Mouse (Mus musculus): ENCODE measurements around the gene Itpa.

The Itpa gene

DNA sequence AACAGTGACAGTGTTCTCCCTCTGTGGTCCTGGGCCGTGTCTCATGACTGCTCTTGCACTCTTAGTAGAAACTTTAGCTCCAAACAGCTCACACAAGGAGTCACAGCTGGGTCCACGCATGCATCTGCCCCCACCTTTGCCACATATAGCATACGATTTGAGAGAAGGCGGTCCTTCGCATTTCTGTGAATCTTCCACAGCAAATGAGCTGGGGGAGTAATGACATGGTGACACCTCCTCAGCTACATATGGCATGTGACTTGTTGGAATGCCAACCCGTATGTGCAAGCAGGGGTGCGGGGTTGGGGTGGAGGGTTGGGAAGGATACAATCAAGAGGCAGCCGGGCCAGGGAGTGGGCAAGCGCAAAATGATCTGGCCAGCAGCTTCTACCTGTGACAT is 10.9 kb upstream of the Itpa start:
- no peak for DNase-seq (ENCODE audit: low read depth, low spot score)

DNA sequence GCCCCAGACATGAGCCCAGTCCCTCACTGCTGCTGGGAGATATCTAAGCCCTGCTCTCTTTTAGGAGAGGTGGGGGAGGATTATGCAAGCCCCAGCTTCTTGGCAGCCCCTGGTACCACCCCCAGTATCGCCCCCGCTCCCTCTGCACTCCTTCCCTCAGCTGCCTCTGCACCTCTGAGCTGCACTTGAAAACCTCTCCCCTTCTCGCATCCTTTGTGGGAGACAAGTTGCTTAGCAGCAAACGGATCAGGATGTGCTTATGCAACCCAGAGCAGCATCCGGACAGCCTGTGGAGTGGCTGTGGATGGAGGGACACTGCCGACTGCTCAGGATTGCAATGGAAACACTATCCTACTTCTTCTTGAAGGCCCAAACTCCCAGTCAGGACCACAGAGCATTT is 9.9 kb upstream of the Itpa start:
- no peak for DNase-seq (ENCODE audit: low read depth, low spot score)

DNA sequence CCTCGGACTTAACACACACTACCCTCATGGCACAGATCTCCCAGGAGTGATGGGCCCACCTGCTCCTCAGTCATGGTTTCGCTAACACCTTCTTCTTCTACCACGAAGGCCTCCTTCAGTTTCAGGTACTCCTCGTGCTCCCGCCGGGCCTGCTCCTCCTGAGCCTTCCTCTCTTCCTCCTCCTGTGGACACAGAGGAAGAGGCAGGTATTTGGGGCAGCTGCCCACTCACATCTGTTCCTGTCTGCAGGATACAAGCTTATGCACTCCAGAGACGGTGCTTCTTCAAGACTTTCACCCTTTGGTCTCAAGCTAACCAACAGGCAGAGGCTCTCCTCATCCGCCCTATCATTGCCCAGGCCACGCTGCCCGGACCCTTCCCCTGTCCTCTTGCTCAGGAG is 8.9 kb upstream of the Itpa start:
- no peak for DNase-seq (ENCODE audit: low read depth, low spot score)

DNA sequence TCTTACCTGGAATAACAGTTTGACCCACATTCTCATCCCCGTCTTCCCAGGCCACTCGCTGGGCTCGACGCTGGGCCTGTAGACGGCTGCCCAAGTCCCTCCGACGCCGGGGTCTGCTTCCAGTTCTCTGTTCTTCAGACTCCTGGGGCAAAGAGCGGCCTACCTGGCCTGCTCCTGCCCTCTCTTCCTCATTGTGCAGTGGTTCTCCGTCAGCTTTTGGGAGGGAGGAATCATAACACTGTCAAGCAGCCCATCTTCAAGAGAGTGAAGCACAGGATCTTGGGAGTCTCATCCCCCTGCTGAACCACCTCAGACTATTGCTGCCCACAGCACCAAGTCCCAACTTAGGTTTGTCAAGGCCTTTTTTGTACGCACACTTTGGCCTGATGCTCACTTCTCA is 4.1 kb upstream of the Itpa start:
- DNase-seq (ENCODE audit: low read depth, low spot score): no peak

DNA sequence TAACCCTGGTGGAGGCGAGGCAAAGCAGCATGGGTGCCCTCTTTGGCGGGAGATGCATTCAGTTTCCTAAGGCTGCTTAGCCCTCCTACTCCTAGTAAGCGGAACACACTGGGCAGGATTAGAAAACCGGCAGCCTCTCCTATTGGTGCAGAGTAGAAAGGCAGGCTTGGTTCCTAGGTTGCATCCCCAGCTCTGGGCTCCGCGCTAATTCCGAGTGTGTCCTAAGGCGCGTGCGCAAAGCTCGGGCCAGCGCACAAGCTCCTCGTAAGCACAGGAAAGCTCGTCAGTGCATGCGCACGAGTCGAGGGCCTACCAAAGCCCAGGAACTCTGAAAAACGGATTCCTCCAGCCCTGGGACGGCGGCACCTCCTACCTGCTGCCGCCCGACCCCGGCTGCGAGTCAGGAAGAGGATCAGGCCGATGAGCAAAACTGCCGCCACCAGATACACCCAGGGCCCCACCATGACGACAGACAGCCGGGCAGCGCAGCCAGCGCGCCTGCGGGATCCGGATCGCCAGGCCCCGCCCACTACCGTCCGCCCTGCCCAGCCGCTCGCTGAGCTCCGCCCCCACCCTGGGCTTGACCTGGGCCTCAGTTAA is 3.2 kb upstream of the Itpa start, which contains the start of gene Ddrgk1:
TSS of gene Ddrgk1 (minus strand) at position 558 of the 600 bp plus-strand sequence.
- peak; percentile 93 for DNase-seq (ENCODE audit: low read depth, low spot score)

DNA sequence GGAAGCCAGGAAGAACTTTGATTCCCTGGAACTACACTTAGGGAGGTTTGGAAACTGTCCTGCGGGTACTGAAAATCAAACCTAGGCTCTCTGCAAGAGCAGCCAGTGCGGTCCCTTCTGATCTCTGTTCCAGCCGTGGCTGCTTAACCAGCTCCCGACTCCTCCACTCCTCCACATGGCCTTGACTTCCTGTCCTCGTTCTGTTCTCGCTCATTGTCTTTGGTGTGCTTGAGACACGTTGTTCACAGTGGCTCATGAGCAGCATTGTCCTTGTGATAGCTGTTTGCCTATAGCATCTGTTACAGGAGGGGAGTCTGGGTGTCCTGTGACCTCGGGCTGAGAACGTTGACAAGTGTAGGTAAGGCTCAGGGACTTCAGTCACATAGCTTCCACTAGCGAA is 9.8 kb downstream of the Itpa start:
- no peak for DNase-seq (ENCODE audit: low read depth, low spot score)

DNA sequence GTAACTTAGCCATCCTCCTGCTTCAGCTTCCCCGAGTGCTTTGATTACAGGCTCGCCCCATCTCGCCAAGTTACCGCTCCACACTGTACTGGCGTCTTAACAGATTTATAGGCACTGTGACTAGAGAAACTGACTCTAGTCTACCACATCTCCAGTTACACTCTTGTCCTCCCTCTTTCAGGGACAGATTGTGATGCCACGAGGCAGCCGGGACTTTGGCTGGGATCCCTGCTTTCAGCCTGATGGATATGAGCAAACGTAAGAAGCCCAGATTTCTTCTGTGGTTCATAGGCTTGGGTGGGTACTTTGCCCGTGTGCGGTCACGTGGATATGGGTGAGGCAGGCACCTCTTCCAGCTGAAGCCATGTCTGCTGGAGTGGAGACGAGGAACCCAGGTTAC is 11.7 kb downstream of the Itpa start:
- DNase-seq (ENCODE audit: low read depth, low spot score): no peak

DNA sequence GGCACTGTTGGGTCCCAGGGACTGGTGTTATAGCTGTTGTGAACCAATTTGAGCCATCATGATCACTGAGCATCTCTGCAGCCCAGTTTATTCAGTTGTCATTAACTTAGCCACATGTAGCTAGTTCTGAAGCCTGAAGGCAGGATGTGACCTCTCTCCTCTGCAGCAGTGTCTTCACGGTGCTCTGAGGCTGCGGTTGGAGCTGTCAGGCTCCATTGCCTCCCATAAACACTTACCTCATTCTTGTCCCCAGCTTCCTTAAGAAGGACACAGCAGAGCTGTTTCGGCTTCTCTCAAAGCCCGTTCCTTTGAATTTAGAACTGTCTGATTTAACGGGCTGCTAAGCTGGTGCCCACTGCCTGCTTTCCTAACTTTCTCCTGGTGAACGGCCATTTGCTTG is 12.5 kb downstream of the Itpa start:
- DNase-seq (ENCODE audit: low read depth, low spot score): no peak

DNA sequence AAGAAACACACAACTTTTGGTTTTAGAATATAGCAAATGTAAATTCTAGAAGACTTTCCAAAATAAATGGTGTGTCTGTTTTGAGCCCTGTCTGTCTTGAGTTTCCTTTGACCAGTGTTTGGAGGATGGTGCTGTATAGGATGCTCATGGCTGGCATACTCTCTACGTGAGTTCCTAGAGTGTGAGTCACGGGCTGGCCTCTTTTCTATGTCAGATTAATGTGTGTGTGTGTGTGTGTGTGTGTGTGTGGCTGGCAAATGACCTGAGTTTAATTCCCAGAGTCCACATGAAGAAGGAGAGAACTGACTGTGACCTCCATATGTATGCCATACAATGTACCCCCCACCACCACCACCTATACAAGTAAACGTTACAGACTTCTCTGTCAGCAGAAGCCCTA is 14.1 kb downstream of the Itpa start:
- DNase-seq (ENCODE audit: low read depth, low spot score): no peak

DNA sequence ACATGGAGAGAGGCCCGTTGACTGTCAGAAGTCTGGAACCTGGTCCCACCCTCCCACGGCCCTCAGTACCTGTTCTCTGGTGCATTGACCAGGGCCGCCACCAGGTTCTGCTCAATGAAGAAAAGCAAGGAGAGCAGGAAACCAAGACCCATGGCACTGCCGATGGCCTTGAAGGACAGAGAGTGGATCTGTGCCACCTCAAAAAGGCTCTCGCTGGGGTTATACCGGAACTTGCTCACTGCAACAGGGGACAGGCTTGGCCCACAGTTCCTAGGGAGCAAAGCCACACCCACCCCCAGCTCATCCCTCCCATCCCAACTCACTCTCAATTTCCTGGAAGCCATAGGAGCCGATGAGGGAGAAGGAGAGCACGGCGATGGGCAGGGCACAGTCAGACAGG is 18.0 kb downstream of the Itpa start:
- no peak for DNase-seq (ENCODE audit: low read depth, low spot score)

DNA sequence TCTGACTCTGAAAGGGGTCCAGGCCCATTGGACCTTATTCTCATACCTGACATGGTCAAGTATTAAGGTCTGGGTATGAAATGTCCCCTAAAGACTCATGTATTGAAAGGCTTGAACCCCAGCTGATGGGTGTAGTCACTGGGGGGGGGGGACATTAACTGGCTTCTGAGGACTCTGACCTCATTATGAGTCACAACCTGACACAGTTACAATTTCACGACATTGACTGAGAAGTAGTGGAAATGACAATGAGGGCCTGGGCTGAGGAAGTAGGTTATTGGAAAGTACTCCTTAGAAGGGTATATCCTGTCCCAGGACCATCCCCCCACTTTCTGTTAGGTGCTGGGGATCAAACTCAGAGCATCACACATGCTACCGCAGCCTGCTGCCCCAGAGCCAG is 21.6 kb downstream of the Itpa start:
- no peak for DNase-seq (ENCODE audit: low read depth, low spot score)

DNA sequence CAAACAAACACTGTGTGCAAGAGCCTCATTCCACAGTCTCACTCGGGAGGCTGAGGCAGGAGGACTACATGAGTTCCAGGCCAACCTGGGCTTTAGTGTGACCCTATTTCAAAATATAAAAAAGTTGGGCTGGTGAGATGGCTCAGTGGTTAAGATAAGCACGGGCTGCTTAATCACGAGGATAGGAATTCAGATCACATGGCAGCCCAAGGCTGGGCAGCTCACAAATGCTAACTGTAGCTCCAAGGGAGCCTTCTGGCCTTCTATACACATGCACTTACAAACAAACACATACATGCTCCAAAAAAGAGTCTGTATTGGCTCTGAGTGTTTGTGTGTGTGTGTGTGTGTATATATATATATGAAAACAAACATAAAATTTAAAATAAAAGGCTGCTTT is 26.2 kb downstream of the Itpa start:
- no peak for DNase-seq (ENCODE audit: low read depth, low spot score)

DNA sequence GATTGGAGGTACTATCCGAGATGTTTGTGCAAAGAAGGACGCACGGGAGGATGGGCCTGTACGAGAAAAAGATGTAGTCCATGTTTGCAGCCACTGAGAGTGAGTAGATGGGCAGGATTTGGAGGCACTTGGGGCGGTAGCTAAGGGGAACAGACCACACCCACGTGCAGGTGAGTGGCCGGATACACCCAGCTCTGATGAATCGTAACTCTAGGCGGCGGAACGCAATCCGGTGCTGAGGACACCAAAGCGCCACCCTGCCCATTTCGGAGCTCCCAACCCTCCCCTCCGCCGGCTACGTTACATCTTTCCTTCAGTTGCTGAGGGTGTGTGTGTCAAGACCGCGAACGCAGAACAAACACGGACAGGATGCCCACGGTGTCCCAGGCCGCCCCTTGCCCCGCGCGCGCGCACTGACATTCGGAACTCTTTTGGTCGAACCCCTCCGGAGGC is 29.3 kb downstream of the Itpa start:
- DNase-seq (ENCODE audit: low read depth, low spot score): no peak

DNA sequence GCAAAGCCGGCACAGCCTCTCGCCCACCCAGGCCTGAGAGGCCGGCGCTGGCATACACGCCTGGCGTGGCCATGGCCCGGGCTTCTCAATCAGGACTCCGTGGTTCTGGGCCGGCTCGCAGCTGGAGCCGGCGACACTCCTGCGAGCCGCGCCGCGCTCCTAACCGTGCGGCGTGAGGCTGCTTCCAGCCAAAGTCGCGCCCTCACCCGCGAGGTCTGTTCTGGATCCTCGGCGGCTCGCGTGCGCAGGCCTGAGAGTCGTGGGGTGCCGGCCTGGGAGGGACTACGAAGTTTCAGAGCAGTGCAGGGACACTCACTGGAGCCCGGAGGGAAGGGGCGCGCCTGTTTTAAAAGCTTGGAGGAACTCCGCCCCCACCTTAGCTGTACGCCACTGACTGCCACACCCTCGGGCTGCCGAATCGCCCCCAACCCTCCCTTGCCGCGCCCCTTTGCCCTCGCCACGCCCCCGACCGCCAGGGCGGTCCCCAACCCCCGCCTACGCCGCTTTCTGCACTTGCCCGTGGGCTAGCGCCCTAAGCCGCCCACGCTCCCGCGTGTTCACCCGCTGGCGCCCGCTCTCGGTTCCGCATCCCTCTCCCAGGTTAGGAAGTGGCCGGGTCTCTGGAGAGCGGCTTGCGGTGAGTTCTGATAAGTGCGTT is 29.9 kb downstream of the Itpa start, which contains the start of gene Slc4a11:
TSS of gene Slc4a11 (minus strand) at position 367 of the 658 bp plus-strand sequence.
- DNase-seq (ENCODE audit: low read depth, low spot score): peak; percentile 5

DNA sequence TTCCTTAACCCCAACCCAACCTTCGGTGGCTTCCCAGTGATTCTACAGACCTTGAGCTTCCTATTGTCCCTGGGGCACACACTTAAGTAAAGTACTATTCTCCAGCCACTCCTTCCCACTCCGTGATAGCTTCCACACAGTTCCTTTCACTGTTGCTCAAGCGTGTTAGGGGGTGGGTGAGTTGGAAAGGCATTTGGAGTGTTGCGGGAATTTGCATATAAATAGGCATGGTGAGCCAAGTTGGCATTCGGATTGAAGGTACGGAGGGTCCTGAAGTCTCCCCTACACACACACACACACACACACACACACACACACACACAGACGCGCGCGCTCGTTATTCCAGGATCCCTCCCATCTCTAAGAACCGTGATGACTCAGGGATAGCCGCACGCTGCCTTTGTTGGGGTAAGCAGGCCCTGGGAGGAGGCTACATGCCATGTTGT is 30.4 kb downstream of the Itpa start:
- DNase-seq (ENCODE audit: low read depth, low spot score): peak; percentile 4

DNA sequence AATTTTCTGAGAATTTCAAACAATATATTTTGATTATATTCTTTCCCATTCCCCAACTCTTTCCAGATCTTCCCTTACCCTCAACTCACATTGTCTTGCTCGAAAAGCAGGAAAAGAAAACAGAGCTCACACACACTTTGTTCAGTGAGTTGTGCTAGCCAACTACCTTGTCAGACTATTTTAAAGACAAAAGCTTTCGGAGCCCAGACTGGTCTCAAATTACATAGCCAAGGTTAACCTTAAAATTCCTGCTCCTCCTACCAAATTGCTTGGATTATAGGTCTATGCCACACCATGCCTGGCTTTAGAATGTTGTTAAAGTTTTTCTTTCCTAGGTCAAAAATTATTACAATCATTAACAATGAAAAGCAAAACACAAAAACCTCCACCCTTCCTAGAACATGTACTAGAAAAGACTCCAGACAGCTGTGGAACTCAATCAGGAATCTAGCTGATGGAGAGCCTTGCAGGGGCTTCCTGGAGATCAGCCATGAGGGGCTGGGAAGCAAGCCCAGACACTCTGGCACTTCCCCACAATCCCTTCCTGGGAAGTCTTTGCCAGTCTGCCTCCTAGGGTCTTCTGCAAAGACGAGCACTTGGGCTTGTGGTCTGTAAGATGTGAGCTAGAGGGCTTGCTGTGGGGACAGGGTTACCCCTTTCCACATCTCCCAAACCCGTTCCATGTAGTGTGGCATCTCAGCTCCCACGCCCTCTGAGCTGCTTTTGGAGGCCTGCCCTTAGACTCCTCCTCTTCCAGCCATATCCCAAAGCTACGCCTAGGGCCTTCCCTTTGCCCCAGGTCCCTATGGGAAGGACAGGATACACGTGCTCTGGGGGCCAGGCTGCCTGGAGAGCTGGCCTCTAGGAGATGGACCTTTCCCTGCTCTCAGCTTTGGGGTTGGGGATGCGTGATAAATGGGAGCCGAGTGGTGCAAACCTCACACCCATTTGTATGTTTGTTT is 36.9 kb downstream of the Itpa start:
- DNase-seq (ENCODE audit: low read depth, low spot score): no peak

DNA sequence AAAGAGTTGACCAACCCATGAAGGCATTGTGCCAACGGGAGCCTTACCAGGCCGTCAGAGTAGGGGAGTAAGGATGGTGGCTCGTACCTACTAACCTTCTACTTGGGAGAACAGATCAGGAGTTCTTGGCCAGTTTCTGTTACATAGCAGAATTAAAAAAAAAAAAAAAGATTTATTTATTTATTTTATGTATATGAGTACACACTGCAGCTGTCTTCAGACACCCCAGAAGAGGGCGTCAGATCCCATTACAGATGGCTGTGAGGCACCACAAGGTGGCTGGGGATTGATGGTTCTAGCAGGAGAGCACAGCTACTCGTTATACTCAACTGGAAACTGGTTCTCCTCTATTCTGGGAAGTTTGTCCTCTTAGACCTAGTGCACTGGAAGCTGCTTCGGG is 37.8 kb downstream of the Itpa start:
- no peak for DNase-seq (ENCODE audit: low read depth, low spot score)

DNA sequence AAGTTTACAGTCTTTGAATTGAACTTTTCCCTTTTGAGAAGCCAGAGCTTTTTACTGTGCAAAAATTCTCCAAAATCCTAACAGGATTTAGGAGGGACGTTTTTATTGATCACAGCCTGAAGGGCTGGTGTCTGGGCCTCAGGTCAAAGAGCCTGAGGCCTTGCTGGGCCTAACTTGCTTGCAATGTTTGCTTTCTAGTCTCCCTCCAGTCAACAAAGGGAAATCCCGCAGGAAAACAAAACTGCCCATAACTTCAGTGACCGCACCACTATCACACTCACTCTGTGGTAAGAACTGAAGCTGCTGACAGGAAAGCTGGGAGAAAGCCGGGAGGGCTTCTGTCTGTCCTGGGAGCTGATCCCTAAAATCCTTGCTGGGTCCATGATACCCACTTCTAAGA is 39.2 kb downstream of the Itpa start:
- no peak for DNase-seq (ENCODE audit: low read depth, low spot score)

DNA sequence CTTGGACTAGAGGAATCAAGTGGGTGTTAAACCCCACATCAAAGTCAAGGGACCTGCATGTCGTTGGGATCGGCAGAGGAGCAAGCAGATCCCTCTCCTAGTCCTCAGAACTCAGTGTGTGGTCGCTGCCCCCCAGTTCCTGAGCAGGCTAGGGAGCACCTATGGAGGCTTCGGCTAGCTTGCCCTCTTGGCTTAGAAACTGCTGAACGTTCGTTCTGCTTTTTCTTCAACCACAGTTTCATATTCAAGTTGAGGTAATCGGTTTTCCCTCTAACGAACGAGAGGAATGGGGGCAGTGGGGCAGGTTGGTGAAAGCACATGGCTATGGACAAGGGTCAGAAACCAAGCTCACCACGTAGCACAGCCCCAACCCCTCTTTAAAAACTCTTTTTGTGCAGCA is 39.6 kb downstream of the Itpa start:
- no peak for DNase-seq (ENCODE audit: low read depth, low spot score)

DNA sequence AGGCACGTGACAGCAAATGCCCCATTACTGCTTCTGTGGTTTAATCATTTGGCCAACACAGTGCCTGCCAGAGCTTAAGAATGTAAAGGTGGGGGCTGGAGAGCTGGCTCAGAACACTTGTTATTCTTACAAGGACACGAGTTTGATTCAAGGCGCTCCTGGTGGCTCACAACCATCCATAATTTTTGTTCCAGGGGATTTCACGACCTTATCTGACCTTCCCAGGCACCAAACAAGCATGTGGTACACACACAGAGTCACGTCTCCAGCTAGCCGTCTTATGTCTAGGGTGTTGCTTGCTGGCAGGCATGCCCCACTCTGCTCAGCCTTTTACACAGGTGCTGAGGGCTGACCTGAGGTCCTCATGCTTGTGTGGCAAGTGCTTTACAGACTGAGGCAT is 50.5 kb downstream of the Itpa start:
- DNase-seq (ENCODE audit: low read depth, low spot score): no peak

DNA sequence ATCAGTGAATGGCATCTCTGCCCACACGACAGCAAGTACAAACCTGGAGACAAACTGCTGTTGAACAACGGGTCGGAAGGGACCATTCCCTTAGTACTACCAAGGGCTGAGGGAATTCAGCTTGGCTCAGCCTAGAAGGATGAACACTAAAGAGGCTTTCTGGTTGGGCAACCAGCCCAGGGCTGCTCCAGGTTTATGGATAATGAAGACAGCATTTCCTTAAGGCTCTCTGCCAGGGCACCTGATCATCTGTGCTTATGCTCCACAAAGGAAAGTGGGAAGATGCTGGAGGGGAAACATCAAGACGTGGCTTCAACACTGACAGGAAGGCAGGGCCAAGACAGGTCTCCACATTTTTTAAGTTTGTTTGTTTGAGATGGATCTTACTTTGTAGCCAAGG is 57.0 kb downstream of the Itpa start:
- DNase-seq (ENCODE audit: low read depth, low spot score): no peak

DNA sequence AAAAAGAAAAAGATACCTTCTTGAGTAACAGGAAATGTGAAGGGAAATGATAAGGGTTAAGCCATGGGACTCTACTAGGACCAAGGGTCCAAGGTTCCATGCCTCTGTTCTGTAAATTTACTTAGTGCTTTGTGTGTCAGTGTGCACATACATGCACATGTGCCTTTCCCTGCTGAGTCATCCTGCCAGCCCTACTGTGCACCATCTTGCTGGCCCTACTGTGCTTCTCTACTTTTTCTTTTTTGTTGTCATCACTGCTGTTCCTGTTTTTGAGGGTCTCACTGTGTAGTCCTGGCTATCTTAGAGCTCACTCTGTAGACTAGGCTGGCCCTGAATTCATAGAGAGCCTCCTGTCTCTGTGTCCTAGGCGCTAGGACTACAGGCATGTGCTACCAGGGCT is 60.3 kb downstream of the Itpa start:
- no peak for DNase-seq (ENCODE audit: low read depth, low spot score)

All from retina, postnatal 7 days (tissue).